Mouse (Mus musculus): ENCODE measurements around the gene Slc22a2. TPM values are rescaled to one million over a fixed set of nuclear protein-coding genes. Genes with fewer than 3 reads are reported as not detected.
"Not testable (repeated sequence)": the region's sequence is repeated elsewhere in the genome, so short reads cannot be mapped to it uniquely, and the experiment has no call there.

Slc22a2 gene
- total RNA-seq (2021) = not detected

GRCm38 (mm10) chr17:12583991-12584390, at the start of gene Slc22a2:
Gene Slc22a2, plus strand, starts transcription at chr17:12584132.
- no peak for DNase-seq

- peak; percentile 82 for DNase-seq
Observed at GRCm38 (mm10) chr17:12534353-12535145, 49.4 kb upstream of the Slc22a2 start.

- DNase-seq = no peak
Observed at GRCm38 (mm10) chr17:12562215-12562614, 21.7 kb upstream of the Slc22a2 start.

- not testable (repeated sequence) for DNase-seq
Observed at GRCm38 (mm10) chr17:12564481-12565000, 19.4 kb upstream of the Slc22a2 start.

- no peak for DNase-seq
Observed at GRCm38 (mm10) chr17:12565443-12565842, 18.5 kb upstream of the Slc22a2 start.

- DNase-seq = peak; percentile 70
Observed at GRCm38 (mm10) chr17:12571316-12571715, 12.6 kb upstream of the Slc22a2 start.

GRCm38 (mm10) chr17:12571924-12572463, 11.9 kb upstream of the Slc22a2 start:
- peak; percentile 22 for DNase-seq

- peak; percentile 20 for DNase-seq
Observed at GRCm38 (mm10) chr17:12575391-12575790, 8.5 kb upstream of the Slc22a2 start.

GRCm38 (mm10) chr17:12577096-12577495, 6.8 kb upstream of the Slc22a2 start:
- DNase-seq = no peak

GRCm38 (mm10) chr17:12585366-12585765, 1.4 kb downstream of the Slc22a2 start:
- no peak for DNase-seq

- DNase-seq = no peak
Observed at GRCm38 (mm10) chr17:12586966-12587365, 3.0 kb downstream of the Slc22a2 start.

GRCm38 (mm10) chr17:12588801-12589247, 4.9 kb downstream of the Slc22a2 start:
- no peak for DNase-seq

- DNase-seq = no peak
Observed at GRCm38 (mm10) chr17:12590911-12591625, 7.1 kb downstream of the Slc22a2 start.

GRCm38 (mm10) chr17:12595846-12596515, 12.0 kb downstream of the Slc22a2 start:
- DNase-seq = no peak

GRCm38 (mm10) chr17:12606634-12607033, 22.7 kb downstream of the Slc22a2 start:
- no peak for DNase-seq

GRCm38 (mm10) chr17:12607202-12607601, 23.3 kb downstream of the Slc22a2 start:
- DNase-seq = no peak

- no peak for DNase-seq
Observed at GRCm38 (mm10) chr17:12614511-12615385, 30.8 kb downstream of the Slc22a2 start.

- DNase-seq = no peak
Observed at GRCm38 (mm10) chr17:12615429-12615828, 31.5 kb downstream of the Slc22a2 start.

- DNase-seq = no peak
Observed at GRCm38 (mm10) chr17:12619641-12620040, 35.7 kb downstream of the Slc22a2 start.

GRCm38 (mm10) chr17:12627983-12628382, 44.1 kb downstream of the Slc22a2 start:
- no peak for DNase-seq

GRCm38 (mm10) chr17:12630976-12631730, 47.2 kb downstream of the Slc22a2 start:
- no peak for DNase-seq
